Mouse (Mus musculus) left cerebral cortex, adult 9 months (tissue): ENCODE results near the gene Poc1b.
A peak's percentile ranks its signal among the peaks of the same experiment; 100 is the strongest.
"Not testable (repeated sequence)": the region's sequence is repeated elsewhere in the genome, so short reads cannot be mapped to it uniquely, and the experiment has no call there.

Experiments
- DNase-seq, 2 experiments: peaks; one replicate each; pipeline ENCODE4 v3.0.0; 2022; ENCODE audit warnings: low spot score in 2 of 2

Gene Poc1b

GRCm38 (mm10) chr10:99157697-99158096 lies 50.9 kb downstream of the Poc1b start:
- not testable (repeated sequence) for DNase-seq

- DNase-seq: peak in 1 of 2 experiments; percentile 25
Observed at GRCm38 (mm10) chr10:99161987-99162582, 55.2 kb downstream of the Poc1b start.

GRCm38 (mm10) chr10:99163002-99163401 lies 56.2 kb downstream of the Poc1b start:
- DNase-seq: no peak

GRCm38 (mm10) chr10:99164871-99165477 lies 58.1 kb downstream of the Poc1b start:
- DNase-seq: peak in 1 of 2 experiments; percentile 28

GRCm38 (mm10) chr10:99165751-99166282 lies 59.0 kb downstream of the Poc1b start:
- DNase-seq: no peak

- peak in 1 of 2 experiments; percentile 51 for DNase-seq
Observed at GRCm38 (mm10) chr10:99166392-99166791, 59.6 kb downstream of the Poc1b start.

- DNase-seq: no peak
Observed at GRCm38 (mm10) chr10:99168404-99168803, 61.6 kb downstream of the Poc1b start.

GRCm38 (mm10) chr10:99168840-99169764 lies 62.3 kb downstream of the Poc1b start:
- no peak for DNase-seq

- DNase-seq: peak in 1 of 2 experiments; percentile 61
Observed at GRCm38 (mm10) chr10:99169765-99170129, 62.9 kb downstream of the Poc1b start.

GRCm38 (mm10) chr10:99171961-99172497 lies 65.2 kb downstream of the Poc1b start:
- DNase-seq: peak in 1 of 2 experiments; percentile 39

- DNase-seq: no peak
Observed at GRCm38 (mm10) chr10:99172906-99173507, 66.2 kb downstream of the Poc1b start.

GRCm38 (mm10) chr10:99176911-99177310 lies 70.1 kb downstream of the Poc1b start:
- DNase-seq: no peak

- no peak for DNase-seq
Observed at GRCm38 (mm10) chr10:99178118-99178517, 71.3 kb downstream of the Poc1b start.

GRCm38 (mm10) chr10:99179122-99179521 lies 72.3 kb downstream of the Poc1b start:
- DNase-seq: no peak

GRCm38 (mm10) chr10:99179566-99179965 lies 72.7 kb downstream of the Poc1b start:
- DNase-seq: no peak

- DNase-seq: no peak
Observed at GRCm38 (mm10) chr10:99181497-99181896, 74.7 kb downstream of the Poc1b start.

GRCm38 (mm10) chr10:99182107-99182506 lies 75.3 kb downstream of the Poc1b start:
- no peak for DNase-seq

- no peak for DNase-seq
Observed at GRCm38 (mm10) chr10:99188175-99188574, 81.3 kb downstream of the Poc1b start.

GRCm38 (mm10) chr10:99188656-99189603 lies 82.1 kb downstream of the Poc1b start:
- no peak for DNase-seq

GRCm38 (mm10) chr10:99190798-99191197 lies 84.0 kb downstream of the Poc1b start:
- DNase-seq: no peak
